Mouse (Mus musculus) heart, adult 2 months (tissue): Measurements from ENCODE around the gene Slc10a7.

Experiments used
- CTCF ChIP-seq: fragments of 200-600 bp; IDR thresholded peaks from 2 replicates; pipeline ENCODE4 v1.8.1; 2022; ENCODE audit warnings: antibody characterized with exemption, mild to moderate bottlenecking, moderate library complexity
- EP300 ChIP-seq: fragments of 200-500 bp; IDR thresholded peaks from 2 replicates; pipeline ENCODE4 v1.6.1; 2011; ENCODE audit warnings: low read depth, low read length, control low read depth; ENCODE audit not compliant: insufficient read depth

DNA sequence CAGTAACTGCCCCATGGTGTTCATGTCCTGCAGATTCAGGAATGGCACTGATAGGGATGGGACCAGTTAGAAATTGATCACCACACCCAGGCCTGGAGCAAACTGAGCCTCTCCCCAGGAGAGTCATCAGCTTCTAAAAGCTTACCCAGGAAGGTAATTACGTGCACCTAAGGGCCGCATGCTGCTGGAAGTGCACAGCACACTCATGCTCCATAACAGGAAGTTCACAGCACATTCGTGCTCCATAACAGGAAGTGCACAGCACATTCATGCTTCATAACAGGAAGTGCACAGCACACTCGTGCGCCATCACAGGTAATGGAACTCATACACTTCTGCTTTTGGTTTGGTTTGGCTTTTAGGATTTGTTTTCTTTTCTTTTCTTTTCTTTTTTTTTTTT is 114.8 kb downstream of the Slc10a7 start:
- no peak for TF ChIP-seq CTCF
- TF ChIP-seq EP300, result no peak
